Mouse (Mus musculus) kidney, embryonic 14.5 days (tissue): Measurements from ENCODE around the gene Rnf168. TPM values are rescaled to one million over a fixed set of nuclear protein-coding genes. Genes with fewer than 3 reads are reported as not detected.

ENCODE experiments used
- microRNA counts: library from miRNA; unstranded; fragments of <30 nt; microRNA quantifications from one replicate; lab custom pipeline; 2017
- microRNA-seq: library from miRNA; unstranded; fragments of <30 nt; microRNA quantifications from one replicate; pipeline ENCODE4, GENCODE M21; 2016
- polyA plus RNA-seq: library from polyadenylated mRNA; unstranded; fragments of >200 nt; fragmentation: Nextera tagmentation; extraction: Ambion mirVana; gene quantifications from 2 replicates; pipeline ENCODE4 v1.2.1, GENCODE M21; 2014

Gene Rnf168
- polyA plus RNA-seq, 1 experiment from 2014 or later = 32.6 TPM

MicroRNAs within 50 kb of the gene (microRNA counts, 519-probe panel; counts per million panel counts)
- microRNA mmu-miR-1946a (lab: Ali Mortazavi, UCI) = not detected

Small RNAs within 50 kb of the gene (microRNA-seq; reads per million reads assigned to microRNA genes)
- gene Mir1946a = not detected

Other genes with a start within 250 kb of the Rnf168 start
- 30.3 and 42.0 TPM in 2 replicates for gene Pak2, start 198.1 kb upstream of the Rnf168 start, polyA plus RNA-seq
- 147 and 155 TPM in 2 replicates for gene Pigx, start 177.7 kb upstream of the Rnf168 start, polyA plus RNA-seq
- 39.7 and 43.8 TPM in 2 replicates for gene Cep19, start 177.7 kb upstream of the Rnf168 start, polyA plus RNA-seq
- 14.4 and 18.7 TPM in 2 replicates for gene Nrros, start 111.9 kb upstream of the Rnf168 start, polyA plus RNA-seq
- not detected in 2 replicates for gene Bex6, start 97.6 kb upstream of the Rnf168 start, polyA plus RNA-seq
- 10.8 and 14.5 TPM in 2 replicates for gene Fbxo45, start 30.3 kb upstream of the Rnf168 start, polyA plus RNA-seq
- gene Wdr53, start 30.2 kb upstream of the Rnf168 start, polyA plus RNA-seq = 17.7 and 22.4 TPM in 2 replicates
- gene Smco1, start 6.0 kb upstream of the Rnf168 start, polyA plus RNA-seq = not detected in 2 replicates
- gene Ubxn7, start 54.8 kb downstream of the Rnf168 start, polyA plus RNA-seq = 18.4 and 30.3 TPM in 2 replicates
- gene Tm4sf19, start 123.0 kb downstream of the Rnf168 start, polyA plus RNA-seq = not detected in 2 replicates
- 32.5 and 37.8 TPM in 2 replicates for gene Tctex1d2, start 142.2 kb downstream of the Rnf168 start, polyA plus RNA-seq
- 16.5 and 40.6 TPM in 2 replicates for gene Pcyt1a, start 153.5 kb downstream of the Rnf168 start, polyA plus RNA-seq
- gene Slc51a, start 210.4 kb downstream of the Rnf168 start, polyA plus RNA-seq = 0.33 and 0.49 TPM in 2 replicates
- gene Zdhhc19, start 218.8 kb downstream of the Rnf168 start, polyA plus RNA-seq = not detected in 2 replicates